Mouse (Mus musculus): ENCODE results near the gene Tmem206. TPM values are rescaled to one million over a fixed set of nuclear protein-coding genes. Genes with fewer than 3 reads are reported as not detected.

The Tmem206 gene
- polyA plus RNA-seq, 1 experiment from 2014 or later: 16.6 TPM

Other genes starting within 250 kb of the Tmem206 start
- gene Batf3, start 228.1 kb upstream of the Tmem206 start, polyA plus RNA-seq (2016; fragmentation: Nextera tagmentation; extraction: Ambion mirVana): 2.4 and 4.8 TPM in 2 replicates
- gene Fam71a, start 161.1 kb upstream of the Tmem206 start, polyA plus RNA-seq (2016; fragmentation: Nextera tagmentation; extraction: Ambion mirVana): not detected in 2 replicates
- 17.0 and 17.6 TPM in 2 replicates for gene Atf3, start 107.9 kb upstream of the Tmem206 start, polyA plus RNA-seq (2016; fragmentation: Nextera tagmentation; extraction: Ambion mirVana)
- 103 and 105 TPM in 2 replicates for gene Nenf, start 7.7 kb upstream of the Tmem206 start, polyA plus RNA-seq (2016; fragmentation: Nextera tagmentation; extraction: Ambion mirVana)
- gene Ppp2r5a, start 77.4 kb downstream of the Tmem206 start, polyA plus RNA-seq (2016; fragmentation: Nextera tagmentation; extraction: Ambion mirVana): 43.0 and 45.6 TPM in 2 replicates
- gene Dtl, start 249.6 kb downstream of the Tmem206 start, polyA plus RNA-seq (2016; fragmentation: Nextera tagmentation; extraction: Ambion mirVana): 40.3 and 43.3 TPM in 2 replicates
- gene Ints7, start 249.7 kb downstream of the Tmem206 start, polyA plus RNA-seq (2016; fragmentation: Nextera tagmentation; extraction: Ambion mirVana): 48.8 and 51.8 TPM in 2 replicates